Mouse (Mus musculus) megakaryocyte, embryonic 14.5 days (primary cell): ENCODE measurements around the gene Galnt10.

Experiments
- FLI1 ChIP-seq: IDR thresholded peaks from 2 replicates; pipeline ENCODE4 v1.6.1; 2012; ENCODE audit warnings: low read length, inconsistent platforms, mixed read lengths
- GATA1 ChIP-seq: IDR thresholded peaks from 3 replicates; pipeline ENCODE4 v1.6.1; 2012; ENCODE audit warnings: mixed read lengths, low read length, inconsistent platforms, borderline replicate concordance

- TF ChIP-seq GATA1 (no peak), FLI1 (no peak)
These were observed 47.1 kb upstream of the Galnt10 start for GRCm38 (mm10) chr11:57598161-57598560.
